Comparison of ENCODE assay signal across 17 mouse cellular contexts in the genomic region with DNA sequence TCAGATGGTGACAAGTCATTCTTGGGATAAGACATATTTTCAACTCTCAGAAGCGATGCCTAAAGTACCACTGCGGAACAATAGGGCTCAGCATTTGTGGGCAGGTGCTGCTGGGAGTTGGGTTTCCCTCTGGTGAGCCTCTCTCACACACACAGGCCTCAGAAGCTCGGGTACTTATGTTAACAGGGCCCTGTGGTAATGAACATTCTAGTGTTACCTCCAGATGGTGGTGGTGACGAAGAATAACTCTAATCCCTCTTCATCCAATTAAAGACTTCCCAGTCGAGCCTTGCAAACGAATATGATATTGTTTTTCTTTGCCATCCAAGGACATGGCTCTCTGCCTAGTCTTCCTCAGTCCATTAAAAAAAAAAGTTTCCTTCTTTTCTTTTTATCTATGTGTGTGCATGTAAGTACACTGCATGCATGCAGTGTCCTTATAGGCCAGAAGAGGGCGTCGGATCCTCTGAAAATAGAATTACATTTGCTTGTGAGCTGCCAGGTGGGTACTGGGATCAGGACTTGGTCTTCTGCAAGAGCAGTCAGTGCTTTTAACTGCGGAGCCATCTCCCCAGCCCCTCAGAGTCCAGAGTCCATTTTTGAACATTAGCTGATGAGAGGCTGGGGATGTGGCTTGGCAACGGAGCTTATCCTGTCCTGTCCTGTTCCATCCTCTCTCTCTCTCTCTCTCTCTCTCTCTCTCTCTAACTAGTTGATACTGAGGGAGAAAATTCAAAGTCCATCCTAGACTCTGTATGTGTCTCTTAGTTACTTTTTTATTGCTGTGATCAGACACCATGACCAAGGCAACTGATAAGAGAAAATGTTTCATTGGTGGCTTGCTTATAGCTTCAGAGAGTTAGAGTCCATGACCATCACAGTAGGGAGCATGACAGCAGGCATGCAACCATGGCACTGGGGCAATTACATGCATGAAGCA.
DNase-seq lines count a peak whose midpoint lies in the region; ATAC-seq and TF ChIP-seq lines count a peak whose summit lies in the region.
"Had no signal": no experiment of that assay in that cellular context is flagged by ENCODE, and none has a peak within 500 bp of the region (broad histone marks: within the 10 kb centered on the region; RNA-seq: fewer than 3 reads in every experiment).

No protein-coding gene starts in this region.

- no peak for TF ChIP-seq EP300 in lung, postnatal 0 days (IDR thresholded peaks at IDR 0.05)

- H3K36me3 ChIP-seq in kidney, adult 2 months (ENCODE audit: control insufficient read depth, insufficient read depth, low read length): no peaks in the 10 kb centered on the region
- H3K36me3 ChIP-seq in lung, postnatal 0 days (ENCODE audit: insufficient read depth, low read length): no peaks in the 10 kb centered on the region
- H3K36me3 ChIP-seq in forebrain, embryonic 11.5 days (ENCODE audit: control insufficient read depth, insufficient read depth, low read length): no peaks in the 10 kb centered on the region
- H3K36me3 ChIP-seq: embryonic facial prominence, embryonic 12.5 days; heart, embryonic 15.5 days; liver, embryonic 15.5 days; midbrain, embryonic 10.5 days; neural tube, embryonic 15.5 days had no signal

- no peaks in the 10 kb centered on the region for H3K4me1 ChIP-seq in kidney, adult 2 months (ENCODE audit: control insufficient read depth, insufficient read depth, low read length)
- no peaks in the 10 kb centered on the region for H3K4me1 ChIP-seq in lung, postnatal 0 days (ENCODE audit: insufficient read depth, low read depth, low read length)
- no peaks in the 10 kb centered on the region for H3K4me1 ChIP-seq in forebrain, embryonic 11.5 days (replicated peaks; ENCODE audit: control insufficient read depth, insufficient read depth, low read length)
- H3K4me1 ChIP-seq: embryonic facial prominence, embryonic 12.5 days; neural tube, embryonic 15.5 days had no signal

- no peak overlapping the region for H3K4me2 ChIP-seq in lung, postnatal 0 days (replicated peaks; ENCODE audit: low read depth, low read length)
- no peak overlapping the region for H3K4me2 ChIP-seq in forebrain, embryonic 11.5 days (ENCODE audit: low read depth, low read length, severe bottlenecking)
- H3K4me2 ChIP-seq: embryonic facial prominence, embryonic 12.5 days; heart, embryonic 15.5 days; hindbrain, embryonic 14.5 days; liver, embryonic 15.5 days; neural tube, embryonic 15.5 days had no signal

- no peaks in the 10 kb centered on the region for H3K9me3 ChIP-seq in lung, postnatal 0 days (ENCODE audit: low read length)
- H3K9me3 ChIP-seq in forebrain, embryonic 11.5 days (ENCODE audit: control insufficient read depth, low read length): no peaks in the 10 kb centered on the region
- H3K9me3 ChIP-seq: embryonic facial prominence, embryonic 12.5 days; heart, embryonic 15.5 days; liver, embryonic 15.5 days; midbrain, embryonic 10.5 days; neural tube, embryonic 15.5 days had no signal

- no peak for TF ChIP-seq POLR2A in kidney, adult 2 months (IDR thresholded peaks at IDR 0.05; ENCODE audit: low read depth, low read length)

- H3K27ac ChIP-seq in kidney, adult 2 months (ENCODE audit: insufficient read depth, low read depth, low read length): no peak overlapping the region
- no peak overlapping the region for H3K27ac ChIP-seq in lung, postnatal 0 days (ENCODE audit: low read length)
- H3K27ac ChIP-seq in forebrain, embryonic 11.5 days (ENCODE audit: low read depth, low read length): no peak overlapping the region
- H3K27ac ChIP-seq: embryonic facial prominence, embryonic 12.5 days; heart, embryonic 15.5 days; hindbrain, embryonic 14.5 days; liver, embryonic 15.5 days; midbrain, embryonic 10.5 days; neural tube, embryonic 15.5 days had no signal

- 0 out of 2 replicates have a peak, but pooled peaks have one; percentile 10 for TF ChIP-seq CTCF in kidney, adult 2 months (conservative IDR thresholded peaks at IDR 0.05; ENCODE audit: insufficient read depth, insufficient read length, low read depth, low read length)
- peak; percentile 10; the same call in 1 of the 2 replicates for TF ChIP-seq CTCF in lung, postnatal 0 days (IDR thresholded peaks at IDR 0.05)

- H3K9ac ChIP-seq in lung, postnatal 0 days (replicated peaks; ENCODE audit: low read depth): no peak overlapping the region
- H3K9ac ChIP-seq in forebrain, embryonic 11.5 days (ENCODE audit: low read length): no peak overlapping the region
- H3K9ac ChIP-seq: embryonic facial prominence, embryonic 12.5 days; heart, embryonic 15.5 days; hindbrain, embryonic 14.5 days; liver, embryonic 15.5 days; neural tube, embryonic 15.5 days had no signal

- WGBS in kidney, adult 2 months: 72% methylated on average over 10 of the region's 10 CpGs
- 72% methylated on average over 10 of the region's 10 CpGs for WGBS in lung, postnatal 0 days
- WGBS in forebrain, embryonic 11.5 days: 79% methylated on average over 10 of the region's 10 CpGs

- peak; percentile 4 for DNase-seq in kidney, adult 2 months
- no peak for DNase-seq in kidney, adult 8-10 months
- DNase-seq in lung, postnatal 0 days (ENCODE audit: low spot score): no peak
- no peak for DNase-seq in lung, postnatal 10 days
- DNase-seq in R1 (ENCODE audit: low read depth, low spot score): peak; percentile 69
- no peak for DNase-seq in right cerebral cortex, postnatal 25 days
- no peak for DNase-seq in forebrain, embryonic 11.5 days (ENCODE audit: low spot score)
- DNase-seq: cerebellum, postnatal 25 days; heart, adult 11 months; layer of hippocampus, adult 9-11 months; lung, postnatal 36 days had no signal

- no peaks in the 10 kb centered on the region for H3K27me3 ChIP-seq in kidney, adult 2 months (replicated peaks; ENCODE audit: control insufficient read depth, insufficient read depth, low read length)
- no peaks in the 10 kb centered on the region for H3K27me3 ChIP-seq in lung, postnatal 0 days (replicated peaks; ENCODE audit: insufficient read depth, low read length)
- no peaks in the 10 kb centered on the region for H3K27me3 ChIP-seq in forebrain, embryonic 11.5 days (ENCODE audit: control insufficient read depth, insufficient read depth, low read length)
- H3K27me3 ChIP-seq: embryonic facial prominence, embryonic 12.5 days; heart, embryonic 15.5 days; liver, embryonic 15.5 days; neural tube, embryonic 15.5 days had no signal

- H3K4me3 ChIP-seq in kidney, adult 2 months (ENCODE audit: insufficient read depth, low read depth, low read length): no peak overlapping the region
- no peak overlapping the region for H3K4me3 ChIP-seq in lung, postnatal 0 days (ENCODE audit: low read depth, low read length)
- H3K4me3 ChIP-seq in forebrain, embryonic 11.5 days (ENCODE audit: low read depth, low read length): no peak overlapping the region
- H3K4me3 ChIP-seq: embryonic facial prominence, embryonic 12.5 days; heart, embryonic 15.5 days; liver, embryonic 15.5 days; midbrain, embryonic 10.5 days; neural tube, embryonic 15.5 days had no signal

- no peak for ATAC-seq in lung, postnatal 0 days
- no peak for ATAC-seq in forebrain, embryonic 11.5 days (replicated peaks; ENCODE audit: low FRiP score)

Comparison
In these comparisons a context has a peak if more than half of its experiments do, and no peak if none do; other contexts are left out.
1. DNase-seq: peak in kidney, adult 2 months (single experiment) and R1 (single experiment); none in kidney, adult 8-10 months (0 of 2), lung, postnatal 0 days (single experiment), lung, postnatal 10 days (single experiment), right cerebral cortex, postnatal 25 days (single experiment) and forebrain, embryonic 11.5 days (single experiment).